Mouse (Mus musculus) hindbrain, embryonic 14.5 days (tissue): ENCODE measurements around the gene Ces2b. TPM values are rescaled to one million over a fixed set of nuclear protein-coding genes. Genes with fewer than 3 reads are reported as not detected.

Experiments
- ATAC-seq: fragments of 200-750 bp; cut with Nextera tagmentation; 2 replicates; pipeline ENCODE4 v1.8.0; 2017; ENCODE audit warnings: moderate number of reproducible peaks, mild to moderate bottlenecking, moderate TSS enrichment, moderate library complexity; ENCODE audit not compliant: low FRiP score
- DNase-seq: peaks from one replicate; pipeline ENCODE4 v3.0.0-alpha.2; 2015; ENCODE audit warnings: low spot score
- H3K27ac ChIP-seq: fragments of 300-500 bp; sonication (generic); 2 replicates; pipeline ENCODE4 v1.5.1; 2014; ENCODE audit warnings: mild to moderate bottlenecking, moderate library complexity
- H3K27me3 ChIP-seq: fragments of 300-500 bp; sonication (generic); 2 replicates; pipeline ENCODE4 v1.6.1; 2014; ENCODE audit warnings: mild to moderate bottlenecking, low read length, mixed read lengths; ENCODE audit not compliant: control insufficient read depth, insufficient read depth
- H3K36me3 ChIP-seq: fragments of 300-500 bp; sonication (generic); replicated peaks from 2 replicates; pipeline ENCODE4 v1.6.1; 2014; ENCODE audit not compliant: control insufficient read depth, insufficient read depth
- H3K4me1 ChIP-seq: fragments of 300-500 bp; sonication (generic); replicated peaks from 2 replicates; pipeline ENCODE4 v1.6.1; 2014; ENCODE audit warnings: antibody characterized with exemption, low read length, mixed read lengths; ENCODE audit not compliant: control insufficient read depth, insufficient read depth
- H3K4me2 ChIP-seq: fragments of 300-500 bp; sonication (generic); replicated peaks from 2 replicates; pipeline ENCODE4 v1.6.1; 2014; ENCODE audit warnings: mild to moderate bottlenecking, moderate library complexity
- H3K4me3 ChIP-seq: fragments of 300-500 bp; sonication (generic); replicated peaks from 2 replicates; pipeline ENCODE4 v1.5.1; 2014; ENCODE audit warnings: mild to moderate bottlenecking, low read length
- H3K9ac ChIP-seq: fragments of 300-500 bp; sonication (generic); 2 replicates; pipeline ENCODE4 v1.6.1; 2014
- H3K9me3 ChIP-seq: fragments of 300-500 bp; sonication (generic); 2 replicates; pipeline ENCODE4 v1.6.1; 2016; ENCODE audit warnings: low read length; ENCODE audit not compliant: control insufficient read depth
- WGBS: fragments of 180-500 bp; shearing (Covaris S2); extraction: QIAGEN DNeasy Blood & Tissue Kit; methylation state at CpG from one replicate; pipeline ENCODE4 v1.1.7; 2014; 5-methylcytosine and 5-hydroxymethylcytosine counted together
- polyA plus RNA-seq: library from polyadenylated mRNA; unstranded; fragments of >200 nt; fragmentation: Nextera tagmentation; extraction: Ambion mirVana; gene quantifications from 2 replicates; pipeline ENCODE4 v1.2.1, GENCODE M21; 2014

The Ces2b gene
- polyA plus RNA-seq, result 0.29 and 0.44 TPM in 2 replicates

GRCm38 (mm10) chr8:104831440-104831839, at the start of gene Ces2b:
Gene Ces2b, plus strand, starts transcription at chr8:104831572.
- no peak for ATAC-seq
- 84% methylated on average over 5 of the region's 5 CpGs for WGBS
- no peaks in the 10 kb centered on the region for H3K27me3 ChIP-seq

GRCm38 (mm10) chr8:104787049-104787448, 44.3 kb upstream of the Ces2b start:
- no peak for ATAC-seq
- 72% methylated on average over 1 of the region's 1 CpGs for WGBS
- H3K4me2 ChIP-seq, result no peak overlapping the region

More at GRCm38 (mm10) chr8:104831440-104831839, at the start of gene Ces2b:
- Histone ChIP-seq H3K27ac (no peak within 1 kb of the TSS), H3K36me3 (no peaks in the 10 kb centered on the region), H3K4me1 (no peaks in the 10 kb centered on the region), H3K4me3 (no peak within 1 kb of the TSS), H3K9ac (no peak within 1 kb of the TSS), H3K9me3 (no peaks in the 10 kb centered on the region), H3K4me2 (no peak within 1 kb of the TSS)
- no peak for DNase-seq

GRCm38 (mm10) chr8:104788929-104789328, 42.4 kb upstream of the Ces2b start:
- H3K9me3 ChIP-seq, result no peaks in the 10 kb centered on the region
- H3K9ac ChIP-seq, result no peak overlapping the region
- H3K4me1 ChIP-seq, result no peaks in the 10 kb centered on the region
- 80% methylated on average over 2 of the region's 2 CpGs for WGBS
- ATAC-seq (no peak), DNase-seq (no peak)
- no peaks in the 10 kb centered on the region for H3K27me3 ChIP-seq
- no peaks in the 10 kb centered on the region for H3K36me3 ChIP-seq
- H3K27ac ChIP-seq, result no peak overlapping the region
- no peak overlapping the region for H3K4me2 ChIP-seq
- H3K4me3 ChIP-seq, result no peak overlapping the region

More at GRCm38 (mm10) chr8:104787049-104787448, 44.3 kb upstream of the Ces2b start:
- Histone ChIP-seq H3K9me3 (no peaks in the 10 kb centered on the region), H3K36me3 (no peaks in the 10 kb centered on the region), H3K4me1 (no peaks in the 10 kb centered on the region), H3K27me3 (no peaks in the 10 kb centered on the region), H3K9ac (no peak overlapping the region), H3K27ac (no peak overlapping the region), H3K4me3 (no peak overlapping the region)
- no peak for DNase-seq

GRCm38 (mm10) chr8:104789886-104790680, 41.3 kb upstream of the Ces2b start:
- Histone ChIP-seq H3K27ac (no peak overlapping the region), H3K27me3 (no peaks in the 10 kb centered on the region), H3K36me3 (no peaks in the 10 kb centered on the region), H3K4me3 (no peak overlapping the region), H3K4me2 (no peak overlapping the region), H3K9ac (no peak overlapping the region), H3K9me3 (no peaks in the 10 kb centered on the region), H3K4me1 (no peaks in the 10 kb centered on the region)
- WGBS, result 74% methylated on average over 3 of the region's 3 CpGs
- DNase-seq (peak; percentile 48), ATAC-seq (no peak)

GRCm38 (mm10) chr8:104799385-104799784, 32.0 kb upstream of the Ces2b start:
- H3K4me2 ChIP-seq, result no peak overlapping the region
- H3K9me3 ChIP-seq, result no peaks in the 10 kb centered on the region
- no peak overlapping the region for H3K4me3 ChIP-seq
- ATAC-seq (no peak), DNase-seq (no peak)
- no peak overlapping the region for H3K27ac ChIP-seq
- H3K9ac ChIP-seq, result no peak overlapping the region
- H3K27me3 ChIP-seq, result no peaks in the 10 kb centered on the region
- H3K36me3 ChIP-seq, result no peaks in the 10 kb centered on the region
- 81% methylated on average over 1 of the region's 1 CpGs for WGBS
- no peaks in the 10 kb centered on the region for H3K4me1 ChIP-seq

GRCm38 (mm10) chr8:104806127-104806526, 25.2 kb upstream of the Ces2b start:
- DNase-seq (no peak), ATAC-seq (no peak)
- H3K4me3 ChIP-seq, result no peak overlapping the region
- H3K9me3 ChIP-seq, result no peaks in the 10 kb centered on the region
- no peaks in the 10 kb centered on the region for H3K4me1 ChIP-seq
- H3K27ac ChIP-seq, result no peak overlapping the region
- H3K36me3 ChIP-seq, result no peaks in the 10 kb centered on the region
- H3K9ac ChIP-seq, result no peak overlapping the region
- 26% methylated on average over 2 of the region's 2 CpGs for WGBS
- no peak overlapping the region for H3K4me2 ChIP-seq
- H3K27me3 ChIP-seq, result no peaks in the 10 kb centered on the region

- Histone ChIP-seq H3K9me3 (no peaks in the 10 kb centered on the region), H3K36me3 (no peaks in the 10 kb centered on the region), H3K4me3 (no peak overlapping the region), H3K4me1 (no peaks in the 10 kb centered on the region), H3K4me2 (no peak overlapping the region), H3K9ac (no peak overlapping the region), H3K27me3 (no peaks in the 10 kb centered on the region), H3K27ac (no peak overlapping the region)
- WGBS, result 89% methylated on average over 7 of the region's 7 CpGs
- ATAC-seq, result no peak
- no peak for DNase-seq
Measured at GRCm38 (mm10) chr8:104808542-104809413, 22.6 kb upstream of the Ces2b start.

- no peak overlapping the region for H3K27ac ChIP-seq
- 89% methylated on average over 3 of the region's 3 CpGs for WGBS
Measured at GRCm38 (mm10) chr8:104809436-104809835, 21.9 kb upstream of the Ces2b start.

GRCm38 (mm10) chr8:104826912-104827311, 4.5 kb upstream of the Ces2b start:
- Histone ChIP-seq H3K9ac (no peak overlapping the region), H3K36me3 (no peaks in the 10 kb centered on the region), H3K27ac (no peak overlapping the region), H3K4me3 (no peak overlapping the region), H3K27me3 (no peaks in the 10 kb centered on the region), H3K4me2 (no peak overlapping the region), H3K9me3 (no peaks in the 10 kb centered on the region), H3K4me1 (no peaks in the 10 kb centered on the region)
- no peak for DNase-seq
- no peak for ATAC-seq
- WGBS, result 83% methylated on average over 1 of the region's 1 CpGs

More at GRCm38 (mm10) chr8:104809436-104809835, 21.9 kb upstream of the Ces2b start:
- Histone ChIP-seq H3K4me2 (no peak overlapping the region), H3K9me3 (no peaks in the 10 kb centered on the region), H3K4me1 (no peaks in the 10 kb centered on the region), H3K36me3 (no peaks in the 10 kb centered on the region), H3K27me3 (no peaks in the 10 kb centered on the region), H3K9ac (no peak overlapping the region), H3K4me3 (no peak overlapping the region)
- no peak for ATAC-seq
- DNase-seq, result no peak
